Mouse (Mus musculus) stomach, embryonic 16.5 days (tissue): Measurements from ENCODE around the gene Mettl22. TPM values are rescaled to one million over a fixed set of nuclear protein-coding genes. Genes with fewer than 3 reads are reported as not detected.
A peak's percentile ranks its signal among the peaks of the same experiment; 100 is the strongest.

Experiments used
- ATAC-seq: fragments of 200-750 bp; cut with Nextera tagmentation; 2 replicates; pipeline ENCODE4 v1.8.0; 2017; ENCODE audit warnings: moderate number of reproducible peaks, moderate TSS enrichment; ENCODE audit not compliant: insufficient read depth, low FRiP score
- H3K27ac ChIP-seq: fragments of 300-500 bp; sonication (generic); 2 replicates; pipeline ENCODE4 v1.5.1; 2014; ENCODE audit warnings: low read length
- H3K27me3 ChIP-seq: fragments of 300-500 bp; sonication (generic); 2 replicates; pipeline ENCODE4 v1.6.1; 2014; ENCODE audit warnings: low read length, control low read depth, mixed read lengths; ENCODE audit not compliant: control insufficient read depth, insufficient read depth
- H3K36me3 ChIP-seq: fragments of 300-500 bp; sonication (generic); 2 replicates; pipeline ENCODE4 v1.6.1; 2014; ENCODE audit warnings: low read length; ENCODE audit not compliant: control insufficient read depth, insufficient read depth
- H3K4me1 ChIP-seq: fragments of 300-500 bp; sonication (generic); 2 replicates; pipeline ENCODE4 v1.6.1; 2014; ENCODE audit warnings: low read length, control low read depth, mixed read lengths; ENCODE audit not compliant: control insufficient read depth, insufficient read depth
- H3K4me2 ChIP-seq: fragments of 300-500 bp; sonication (generic); 2 replicates; pipeline ENCODE4 v1.6.1; 2014; ENCODE audit warnings: low read depth, low read length, mixed read lengths
- H3K4me3 ChIP-seq: fragments of 300-500 bp; sonication (generic); replicated peaks from 2 replicates; pipeline ENCODE4 v1.5.1; 2014; ENCODE audit warnings: mild to moderate bottlenecking, low read length
- H3K9ac ChIP-seq: fragments of 300-500 bp; sonication (generic); 2 replicates; pipeline ENCODE4 v1.6.1; 2014; ENCODE audit warnings: low read length
- H3K9me3 ChIP-seq: fragments of 300-500 bp; sonication (generic); replicated peaks from 2 replicates; pipeline ENCODE4 v1.6.1; 2016; ENCODE audit warnings: low read length, control low read depth; ENCODE audit not compliant: control insufficient read depth
- WGBS: fragments of 180-500 bp; shearing (Covaris S2); extraction: QIAGEN DNeasy Blood & Tissue Kit; methylation state at CpG from one replicate; pipeline ENCODE4 v1.1.7; 2014; 5-methylcytosine and 5-hydroxymethylcytosine counted together
- polyA plus RNA-seq: library from polyadenylated mRNA; unstranded; fragments of >200 nt; fragmentation: Nextera tagmentation; extraction: Ambion mirVana; gene quantifications from 2 replicates; pipeline ENCODE4 v1.2.1, GENCODE M21; 2015

The Mettl22 gene
- polyA plus RNA-seq, 1 experiment from 2014 or later: 18.7 TPM

GRCm38 (mm10) chr16:8444911-8445310, 25.7 kb upstream of the Mettl22 start:
- Histone ChIP-seq H3K9me3 (no peaks in the 10 kb centered on the region), H3K4me1 (no peaks in the 10 kb centered on the region), H3K36me3 (no peaks in the 10 kb centered on the region), H3K27me3 (no peaks in the 10 kb centered on the region), H3K4me2 (no peak overlapping the region), H3K4me3 (no peak overlapping the region), H3K9ac (no peak overlapping the region), H3K27ac (no peak overlapping the region)
- ATAC-seq: no peak
- WGBS: 75% methylated on average over 7 of the region's 7 CpGs

DNA sequence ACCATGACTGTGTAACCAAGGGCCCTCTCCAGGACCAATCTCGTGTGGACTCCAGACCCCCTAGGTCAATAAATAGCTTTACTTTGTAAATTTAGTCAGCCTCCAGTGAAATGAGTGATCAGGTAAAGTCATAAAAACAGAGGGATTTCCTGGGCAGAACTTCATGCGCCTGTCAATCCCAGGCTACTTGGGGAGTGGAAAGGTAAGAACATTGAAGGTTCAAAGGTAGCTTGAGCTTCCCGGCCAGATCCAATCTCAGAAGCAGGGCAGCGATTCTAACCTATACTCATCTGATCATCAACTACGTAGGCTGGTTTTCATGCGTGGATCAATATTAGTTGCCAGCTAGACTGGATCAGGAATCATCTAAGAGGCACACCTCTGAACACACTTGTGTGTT, 24.3 kb upstream of the Mettl22 start:
- Histone ChIP-seq H3K4me3 (no peak overlapping the region), H3K27me3 (no peaks in the 10 kb centered on the region), H3K36me3 (no peaks in the 10 kb centered on the region), H3K27ac (no peak overlapping the region), H3K9ac (no peak overlapping the region), H3K4me1 (no peaks in the 10 kb centered on the region), H3K9me3 (no peaks in the 10 kb centered on the region), H3K4me2 (no peak overlapping the region)
- ATAC-seq: no peak
- 79% methylated on average over 6 of the region's 6 CpGs for WGBS

- 98% methylated on average over 2 of the region's 2 CpGs for WGBS
- Histone ChIP-seq H3K4me3 (no peak overlapping the region), H3K36me3 (no peaks in the 10 kb centered on the region), H3K4me2 (no peak overlapping the region), H3K4me1 (no peaks in the 10 kb centered on the region), H3K27ac (no peak overlapping the region), H3K9me3 (no peaks in the 10 kb centered on the region), H3K27me3 (no peaks in the 10 kb centered on the region), H3K9ac (no peak overlapping the region)
- ATAC-seq: no peak
Measured at GRCm38 (mm10) chr16:8453301-8453700, 17.3 kb upstream of the Mettl22 start.

DNA sequence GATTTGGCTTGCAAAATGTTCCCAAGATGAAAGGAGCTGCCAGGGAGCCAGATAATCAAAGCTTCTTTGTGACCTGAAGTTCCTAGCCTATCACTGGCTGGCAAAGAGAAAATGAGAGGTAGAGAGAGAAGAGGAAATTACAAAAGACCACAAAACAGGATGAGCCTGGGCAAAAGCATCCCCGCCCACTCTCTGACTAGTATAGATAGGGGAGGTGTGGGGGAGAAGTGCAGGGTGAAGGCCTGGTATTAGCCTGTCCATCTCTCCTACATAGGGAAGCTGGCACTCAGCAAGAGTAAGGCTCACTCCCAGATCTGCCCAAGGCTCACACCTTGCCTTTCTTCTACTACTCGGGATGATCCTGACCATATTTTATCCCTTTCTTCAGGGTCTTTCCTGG, 15.4 kb upstream of the Mettl22 start:
- no peak overlapping the region for H3K9ac ChIP-seq
- H3K4me2 ChIP-seq: no peak overlapping the region
- H3K4me1 ChIP-seq: no peaks in the 10 kb centered on the region
- no peak overlapping the region for H3K27ac ChIP-seq
- H3K4me3 ChIP-seq: no peak overlapping the region
- H3K9me3 ChIP-seq: no peaks in the 10 kb centered on the region
- no peaks in the 10 kb centered on the region for H3K27me3 ChIP-seq
- H3K36me3 ChIP-seq: no peaks in the 10 kb centered on the region
- no peak for ATAC-seq
- 50% methylated on average over 2 of the region's 2 CpGs for WGBS

DNA sequence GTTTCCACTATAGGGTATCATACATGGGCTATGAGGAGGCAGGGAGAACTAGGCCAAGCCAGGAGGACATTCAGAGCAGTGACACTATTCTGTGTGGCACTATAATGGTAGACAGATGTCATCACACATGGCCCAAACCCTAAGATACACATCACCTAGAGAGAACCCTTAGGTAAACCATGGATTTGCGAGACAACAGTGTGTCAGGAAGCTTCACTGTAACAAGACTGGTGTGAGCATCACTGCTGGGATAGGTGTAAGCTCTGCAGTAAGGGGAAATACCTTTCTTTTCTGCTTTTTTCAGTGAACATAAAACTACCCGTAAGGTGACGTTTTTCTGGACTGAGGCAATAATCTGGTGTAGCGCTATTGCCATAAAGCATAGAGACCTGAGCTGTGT, 12.2 kb upstream of the Mettl22 start:
- no peak overlapping the region for H3K4me3 ChIP-seq
- no peak for ATAC-seq
- H3K27me3 ChIP-seq: no peaks in the 10 kb centered on the region
- no peak overlapping the region for H3K27ac ChIP-seq
- WGBS: 92% methylated on average over 4 of the region's 4 CpGs
- no peak overlapping the region for H3K9ac ChIP-seq
- no peaks in the 10 kb centered on the region for H3K9me3 ChIP-seq
- H3K36me3 ChIP-seq: no peaks in the 10 kb centered on the region
- no peaks in the 10 kb centered on the region for H3K4me1 ChIP-seq
- H3K4me2 ChIP-seq: no peak overlapping the region

DNA sequence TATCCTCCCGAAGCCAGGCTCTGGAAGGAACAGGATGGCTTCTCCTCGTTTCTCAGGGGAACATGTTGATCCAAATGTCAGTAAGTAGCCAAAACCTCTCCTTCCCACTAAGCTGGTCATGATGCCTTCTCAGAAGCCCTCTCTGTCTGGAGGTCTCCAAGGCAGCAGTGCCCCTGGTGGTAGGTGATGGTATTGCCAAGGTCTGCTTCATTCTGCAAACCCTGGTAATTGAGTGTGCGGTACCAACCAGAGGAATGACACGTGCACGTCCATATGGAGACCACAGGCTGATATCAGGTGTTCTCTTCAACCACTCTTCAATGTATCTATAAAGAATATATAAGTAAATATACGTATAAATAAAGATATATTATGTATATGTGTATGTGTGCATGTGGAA, 11.5 kb upstream of the Mettl22 start:
- no peaks in the 10 kb centered on the region for H3K9me3 ChIP-seq
- 34% methylated on average over 6 of the region's 6 CpGs for WGBS
- ATAC-seq: no peak

DNA sequence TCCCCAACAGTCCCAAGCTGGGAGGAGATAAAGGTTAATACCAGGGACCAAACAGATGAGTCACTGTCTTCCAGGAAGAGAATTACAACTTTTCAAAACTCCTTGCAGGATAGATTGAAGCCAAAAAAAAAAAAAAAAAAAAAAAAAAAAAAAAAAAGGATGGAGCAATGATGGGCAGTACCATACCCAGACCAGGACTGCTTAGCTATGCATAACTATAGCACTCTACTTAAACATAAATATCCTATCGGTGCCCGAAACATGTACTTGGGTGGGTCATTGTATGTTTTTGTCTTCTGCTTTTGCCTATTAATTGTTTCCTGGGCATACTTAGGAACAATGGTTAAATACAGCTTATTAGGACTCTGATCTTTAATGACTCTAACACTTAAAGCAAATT, 456 bp upstream of the Mettl22 start:
- Histone ChIP-seq H3K36me3 (no peaks in the 10 kb centered on the region), H3K4me2 (peak overlapping the region; percentile 73), H3K4me3 (peak overlapping the region; percentile 86), H3K27ac (no peak overlapping the region), H3K9me3 (no peaks in the 10 kb centered on the region), H3K4me1 (peaks cover 6% of the 10 kb centered on the region), H3K27me3 (no peaks in the 10 kb centered on the region), H3K9ac (peak overlapping the region; percentile 82; the same call in 1 of the 2 replicates)
- peak; percentile 31; the same call in 1 of the 2 replicates for ATAC-seq
- WGBS: 80% methylated on average over 2 of the region's 2 CpGs

More for the DNA sequence above, 11.5 kb upstream of the Mettl22 start:
- H3K4me1 ChIP-seq: no peaks in the 10 kb centered on the region
- H3K4me3 ChIP-seq: no peak overlapping the region
- H3K4me2 ChIP-seq: no peak overlapping the region
- no peaks in the 10 kb centered on the region for H3K36me3 ChIP-seq
- no peak overlapping the region for H3K27ac ChIP-seq
- no peak overlapping the region for H3K9ac ChIP-seq
- H3K27me3 ChIP-seq: no peaks in the 10 kb centered on the region

DNA sequence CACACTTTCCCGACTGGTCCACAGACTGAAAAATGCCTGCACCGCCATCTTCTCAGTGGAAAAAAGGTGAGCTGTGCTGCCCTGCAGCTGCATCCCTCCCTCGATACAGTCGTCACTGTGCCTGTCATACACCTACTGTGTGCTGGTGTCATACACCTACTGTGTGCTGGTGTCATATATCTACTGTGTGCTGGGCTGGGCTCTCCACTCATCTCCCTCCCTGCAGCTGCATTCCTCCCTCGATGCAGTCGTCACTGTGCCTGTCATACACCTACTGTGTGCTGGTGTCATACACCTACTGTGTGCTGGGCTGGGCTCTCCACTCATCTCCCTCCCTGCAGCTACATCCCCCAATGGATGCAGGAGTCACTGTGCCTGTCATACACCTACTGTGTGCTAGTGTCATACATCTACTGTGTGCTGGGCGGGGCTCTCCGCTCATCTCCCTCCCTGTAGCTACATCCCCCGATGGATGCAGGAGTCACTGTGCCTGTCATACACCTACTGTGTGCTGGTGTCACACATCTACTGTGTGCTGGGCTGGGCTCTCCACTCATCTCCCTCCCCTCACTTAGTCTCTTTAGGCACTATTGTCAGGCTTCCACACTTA, 16.9 kb downstream of the Mettl22 start:
- Histone ChIP-seq H3K27me3 (no peaks in the 10 kb centered on the region), H3K4me1 (no peaks in the 10 kb centered on the region), H3K4me3 (no peak overlapping the region), H3K36me3 (peaks cover 6% of the 10 kb centered on the region; the same call in 1 of the 2 replicates), H3K4me2 (no peak overlapping the region), H3K9me3 (no peaks in the 10 kb centered on the region), H3K27ac (no peak overlapping the region), H3K9ac (no peak overlapping the region)
- 90% methylated on average over 9 of the region's 9 CpGs for WGBS
- no peak for ATAC-seq

DNA sequence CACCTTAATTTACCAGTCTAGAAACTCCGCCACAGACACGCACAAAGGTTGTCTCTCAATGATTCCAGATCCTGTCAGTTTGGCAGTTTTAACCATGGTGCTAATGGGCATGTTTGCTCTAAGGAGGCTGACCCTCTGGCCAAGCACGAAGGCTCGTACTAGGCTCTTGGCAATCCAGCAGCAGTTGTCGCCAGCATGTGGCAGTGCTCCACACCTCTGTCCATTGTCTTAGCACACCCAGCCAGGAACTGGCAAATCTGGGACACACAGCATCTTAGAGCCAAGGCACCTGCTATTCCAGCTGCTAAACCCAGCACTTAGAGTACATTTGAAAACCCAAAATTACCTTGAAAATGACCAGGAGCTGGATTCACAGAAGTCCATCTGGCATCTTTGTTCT, 18.8 kb downstream of the Mettl22 start:
- H3K27me3 ChIP-seq: no peaks in the 10 kb centered on the region
- no peaks in the 10 kb centered on the region for H3K4me1 ChIP-seq
- no peak overlapping the region for H3K4me3 ChIP-seq
- H3K9me3 ChIP-seq: no peaks in the 10 kb centered on the region
- 79% methylated on average over 5 of the region's 5 CpGs for WGBS
- H3K36me3 ChIP-seq: peaks cover 3% of the 10 kb centered on the region; the same call in 1 of the 2 replicates
- H3K27ac ChIP-seq: no peak overlapping the region
- no peak for ATAC-seq
- no peak overlapping the region for H3K4me2 ChIP-seq
- no peak overlapping the region for H3K9ac ChIP-seq
